8 mouse cellular contexts compared by ENCODE assay signal in the genomic region with DNA sequence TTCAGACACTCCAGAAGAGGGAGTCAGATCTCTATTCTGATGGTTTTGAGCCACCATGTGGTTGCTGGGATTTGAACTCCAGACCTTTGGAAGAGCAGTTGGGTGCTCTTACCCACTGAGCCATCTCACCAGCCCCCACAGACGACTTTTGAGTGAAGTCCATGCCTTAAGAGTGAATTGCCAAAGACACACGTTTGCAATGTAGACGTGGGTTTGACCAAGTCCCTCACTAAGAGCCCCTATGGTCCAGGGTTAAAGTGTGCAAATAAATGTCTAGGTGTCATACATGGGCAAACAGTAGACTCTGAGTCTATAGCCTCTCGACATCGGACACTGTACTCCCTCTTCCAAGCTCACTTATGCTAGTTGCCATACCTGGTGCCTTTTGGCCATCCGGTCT. TPM values are rescaled to one million over a fixed set of nuclear protein-coding genes. Genes with fewer than 3 reads are reported as not detected.
A peak's percentile ranks its signal among the peaks of the same experiment; 100 is the strongest.
DNase-seq lines count a peak whose midpoint lies in the region; ATAC-seq lines count a peak whose summit lies in the region.

No protein-coding gene starts in this region.

- peak overlapping the region; percentile 87 for H3K4me2 ChIP-seq in limb, embryonic 15.5 days

- ATAC-seq in limb, embryonic 15.5 days (ENCODE audit: insufficient number of reproducible peaks, low FRiP score, low TSS enrichment, low read depth): no peak
- no peak for ATAC-seq in monocyte, adult 5-6 weeks (replicated peaks; ENCODE audit: insufficient number of reproducible peaks, low FRiP score, low TSS enrichment, poor library complexity, severe bottlenecking)

- peak; percentile 20 for DNase-seq in cerebellum, adult 8-10 months
- DNase-seq in cerebellum, postnatal 36 days: no peak
- peak; percentile 9 for DNase-seq in thymus, postnatal 14 days
- no peak for DNase-seq in thymus, postnatal 4 days
- no peak for DNase-seq in embryo, embryonic 10.5 days (ENCODE audit: low spot score)
- DNase-seq in spleen, postnatal 36 days (ENCODE audit: low spot score in 2 of 2): no peak

- H3K9ac ChIP-seq in limb, embryonic 15.5 days: peak overlapping the region; percentile 68; the same call in 1 of the 2 replicates

- 84% methylated on average over 6 of the region's 6 CpGs for WGBS in limb, embryonic 15.5 days

- H3K4me1 ChIP-seq in limb, embryonic 15.5 days: peaks cover 19% of the 10 kb centered on the region

- H3K27ac ChIP-seq in limb, embryonic 15.5 days: no peak overlapping the region

- no peaks in the 10 kb centered on the region for H3K9me3 ChIP-seq in limb, embryonic 15.5 days

- no peaks in the 10 kb centered on the region for H3K27me3 ChIP-seq in limb, embryonic 15.5 days

- H3K36me3 ChIP-seq in limb, embryonic 15.5 days: 0 out of 2 replicates have a peak, but pooled peaks cover 4% of the 10 kb centered on the region

- H3K4me3 ChIP-seq in limb, embryonic 15.5 days: peak overlapping the region; percentile 95

RNA-seq across cellular contexts. Expression of a gene that starts 2.3 kb away (rescaled TPM):
- polyA plus RNA-seq in limb, embryonic 15.5 days (2015; fragmentation: Nextera tagmentation; extraction: Ambion mirVana): 25.2 and 29.0 TPM in 2 replicates
- 103 to 126 TPM (median 109 TPM) in 3 replicates for total RNA-seq in monocyte, adult 5-6 weeks (2017)

Comparison
In these comparisons a context has a peak if more than half of its experiments do, and no peak if none do; other contexts are left out.
1. DNase-seq: peak in cerebellum, adult 8-10 months (single experiment) and thymus, postnatal 14 days (single experiment); none in cerebellum, postnatal 36 days (0 of 2), thymus, postnatal 4 days (single experiment), embryo, embryonic 10.5 days (single experiment) and spleen, postnatal 36 days (0 of 2).